Mouse (Mus musculus) small intestine, adult 2 months (tissue): ENCODE data around the gene Slc22a3. TPM values are rescaled to one million over a fixed set of nuclear protein-coding genes. Genes with fewer than 3 reads are reported as not detected.

Experiments used
- H3K27ac ChIP-seq: fragments of 200-500 bp; 2 replicates; pipeline ENCODE4 v1.5.1; 2012; ENCODE audit warnings: low read depth, low read length, control low read depth, inconsistent platforms; ENCODE audit not compliant: insufficient read depth
- H3K27me3 ChIP-seq: fragments of 200-500 bp; 2 replicates; pipeline ENCODE4 v1.6.1; 2012; ENCODE audit warnings: mild to moderate bottlenecking, moderate library complexity, low read length, inconsistent platforms; ENCODE audit not compliant: control insufficient read depth, insufficient read depth
- H3K36me3 ChIP-seq: fragments of 200-500 bp; 2 replicates; pipeline ENCODE4 v1.6.1; 2012; ENCODE audit warnings: mild to moderate bottlenecking, low read length, control low read depth, inconsistent platforms; ENCODE audit not compliant: control insufficient read depth, insufficient read depth
- H3K4me1 ChIP-seq: fragments of 200-500 bp; 2 replicates; pipeline ENCODE4 v1.6.1; 2012; ENCODE audit warnings: low read length, inconsistent platforms, mixed read lengths; ENCODE audit not compliant: control insufficient read depth, insufficient read depth, insufficient read length
- H3K4me3 ChIP-seq: fragments of 200-500 bp; 2 replicates; pipeline ENCODE4 v1.5.1; 2012; ENCODE audit warnings: low read depth, mild to moderate bottlenecking, control low read depth, inconsistent platforms, low read length, moderate library complexity
- CTCF ChIP-seq: fragments of 200-500 bp; IDR thresholded peaks from 2 replicates; pipeline ENCODE4 v1.5.1; 2012; ENCODE audit warnings: low read depth, mild to moderate bottlenecking, control low read depth, inconsistent platforms, low read length, moderate library complexity, mixed read lengths; ENCODE audit not compliant: insufficient replicate concordance, insufficient read length; ENCODE audit errors: extremely low read depth
- POLR2A ChIP-seq: fragments of 200-500 bp; IDR thresholded peaks from 2 replicates; pipeline ENCODE4 v1.6.1; 2012; ENCODE audit warnings: low read depth, mild to moderate bottlenecking, control low read depth, inconsistent platforms, low read length, moderate library complexity
- WGBS: fragments of 180-500 bp; shearing (Covaris S2); methylation state at CpG from one replicate; pipeline ENCODE4 v1.1.7; 2018; 5-methylcytosine and 5-hydroxymethylcytosine counted together
- polyA plus RNA-seq: library from polyadenylated mRNA; depleted of rRNA; stranded (reverse); fragments of >200 nt; gene quantifications from 2 replicates; pipeline ENCODE4 v1.2.3, GENCODE M21; 2012

The Slc22a3 gene
- polyA plus RNA-seq, 1 experiment = 0.58 TPM

- no peaks in the 10 kb centered on the region for H3K27me3 ChIP-seq
- 85% methylated on average over 11 of the region's 11 CpGs for WGBS
- H3K36me3 ChIP-seq = no peaks in the 10 kb centered on the region
- peaks cover 7% of the 10 kb centered on the region; the same call in 1 of the 2 replicates for H3K4me1 ChIP-seq
- H3K27ac ChIP-seq = no peak overlapping the region
- no peak overlapping the region for H3K4me3 ChIP-seq
- TF ChIP-seq CTCF = no peak
- TF ChIP-seq POLR2A = no peak
Measured at GRCm38 (mm10) chr17:12409346-12409944, 98.1 kb downstream of the Slc22a3 start.

GRCm38 (mm10) chr17:12403420-12403819 lies 104.1 kb downstream of the Slc22a3 start:
- Histone ChIP-seq H3K27ac (no peak overlapping the region), H3K36me3 (no peaks in the 10 kb centered on the region), H3K27me3 (0 out of 2 replicates have a peak, but pooled peaks cover 2% of the 10 kb centered on the region), H3K4me1 (no peaks in the 10 kb centered on the region), H3K4me3 (no peak overlapping the region)
- TF ChIP-seq CTCF (no peak), POLR2A (no peak)
- WGBS = 59% methylated on average over 7 of the region's 7 CpGs

GRCm38 (mm10) chr17:12396163-12396677 lies 111.3 kb downstream of the Slc22a3 start:
- H3K36me3 ChIP-seq = no peaks in the 10 kb centered on the region
- WGBS = 87% methylated on average over 9 of the region's 9 CpGs
- TF ChIP-seq POLR2A (no peak), CTCF (no peak)

GRCm38 (mm10) chr17:12388239-12388638 lies 119.3 kb downstream of the Slc22a3 start:
- Histone ChIP-seq H3K27me3 (no peaks in the 10 kb centered on the region), H3K4me3 (no peak overlapping the region), H3K36me3 (no peaks in the 10 kb centered on the region), H3K27ac (peak overlapping the region; percentile 55), H3K4me1 (peaks cover 8% of the 10 kb centered on the region; the same call in 1 of the 2 replicates)
- 63% methylated on average over 7 of the region's 7 CpGs for WGBS
- TF ChIP-seq CTCF (no peak), POLR2A (no peak)

More at GRCm38 (mm10) chr17:12396163-12396677, 111.3 kb downstream of the Slc22a3 start:
- H3K4me1 ChIP-seq = no peaks in the 10 kb centered on the region
- H3K4me3 ChIP-seq = no peak overlapping the region
- 0 out of 2 replicates have a peak, but pooled peaks cover 2% of the 10 kb centered on the region for H3K27me3 ChIP-seq
- H3K27ac ChIP-seq = no peak overlapping the region

- no peaks in the 10 kb centered on the region for H3K36me3 ChIP-seq
- peak overlapping the region; percentile 55 for H3K27ac ChIP-seq
- no peak overlapping the region for H3K4me3 ChIP-seq
- no peak for TF ChIP-seq CTCF
- no peak for TF ChIP-seq POLR2A
- no peaks in the 10 kb centered on the region for H3K27me3 ChIP-seq
- 52% methylated on average over 2 of the region's 2 CpGs for WGBS
- H3K4me1 ChIP-seq = peaks cover 8% of the 10 kb centered on the region; the same call in 1 of the 2 replicates
Measured at GRCm38 (mm10) chr17:12387781-12388180, 119.7 kb downstream of the Slc22a3 start.

- H3K4me1 ChIP-seq = peaks cover 8% of the 10 kb centered on the region; the same call in 1 of the 2 replicates
- H3K27me3 ChIP-seq = no peaks in the 10 kb centered on the region
- H3K27ac ChIP-seq = no peak overlapping the region
- WGBS = 42% methylated on average over 8 of the region's 8 CpGs
- H3K36me3 ChIP-seq = no peaks in the 10 kb centered on the region
- H3K4me3 ChIP-seq = no peak overlapping the region
- TF ChIP-seq POLR2A (no peak), CTCF (no peak)
Measured at GRCm38 (mm10) chr17:12385049-12385794, 122.3 kb downstream of the Slc22a3 start.

DNA sequence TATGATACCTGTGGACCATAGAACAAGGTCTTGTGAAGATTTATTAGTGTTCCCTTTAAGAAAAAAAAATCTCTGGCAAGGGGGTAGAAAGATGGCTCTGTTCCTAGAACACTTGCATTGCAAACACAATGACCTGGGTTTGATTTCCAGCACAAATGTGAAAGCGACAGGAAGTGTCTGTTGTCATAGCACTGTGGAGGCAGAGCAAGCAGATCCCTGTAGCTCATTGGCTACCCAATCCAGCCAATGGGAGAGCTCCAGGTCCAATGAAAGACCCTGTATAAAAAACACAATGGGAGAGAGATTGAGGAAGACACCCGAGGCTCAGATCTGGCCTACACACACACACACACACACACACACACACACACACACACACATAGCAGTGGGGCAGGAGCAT lies 125.0 kb downstream of the Slc22a3 start:
- H3K4me1 ChIP-seq = peaks cover 3% of the 10 kb centered on the region; the same call in 1 of the 2 replicates
- H3K4me3 ChIP-seq = no peak overlapping the region
- H3K27me3 ChIP-seq = no peaks in the 10 kb centered on the region
- 42% methylated on average over 2 of the region's 2 CpGs for WGBS
- TF ChIP-seq POLR2A = no peak
- TF ChIP-seq CTCF = no peak
- H3K36me3 ChIP-seq = no peaks in the 10 kb centered on the region
- H3K27ac ChIP-seq = no peak overlapping the region
